Mouse (Mus musculus): ENCODE measurements around the gene Hyal3. TPM values are rescaled to one million over a fixed set of nuclear protein-coding genes. Genes with fewer than 3 reads are reported as not detected.

The Hyal3 gene
- polyA plus RNA-seq, 1 experiment from 2014 or later = 1.8 TPM

GRCm38 (mm10) chr9:107618778-107619545 is 38.3 kb downstream of the Hyal3 start:
- H3K9ac ChIP-seq = no peak overlapping the region; the same call in 1 of the 2 replicates
- 54% methylated on average over 13 of the region's 13 CpGs for WGBS
- ATAC-seq (replicated peaks) = no peak
- H3K27me3 ChIP-seq (replicated peaks) = no peaks in the 10 kb centered on the region
- H3K9me3 ChIP-seq = no peaks in the 10 kb centered on the region
- H3K36me3 ChIP-seq (replicated peaks) = peaks cover 32% of the 10 kb centered on the region
- H3K4me1 ChIP-seq = peaks cover 18% of the 10 kb centered on the region
- H3K4me2 ChIP-seq = no peak overlapping the region
- peak overlapping the region; percentile 60 for H3K27ac ChIP-seq
- no peak overlapping the region for H3K4me3 ChIP-seq

GRCm38 (mm10) chr9:107619546-107619879 is 38.9 kb downstream of the Hyal3 start:
- no peak overlapping the region for H3K9ac ChIP-seq
- peaks cover 29% of the 10 kb centered on the region for H3K36me3 ChIP-seq (replicated peaks)
- H3K4me1 ChIP-seq = peaks cover 17% of the 10 kb centered on the region
- no peak for ATAC-seq (replicated peaks)
- no peaks in the 10 kb centered on the region for H3K27me3 ChIP-seq (replicated peaks)
- no peak overlapping the region for H3K4me3 ChIP-seq
- 82% methylated on average over 13 of the region's 13 CpGs for WGBS
- no peaks in the 10 kb centered on the region for H3K9me3 ChIP-seq
- H3K27ac ChIP-seq = peak overlapping the region; percentile 60
- no peak overlapping the region for H3K4me2 ChIP-seq

DNA sequence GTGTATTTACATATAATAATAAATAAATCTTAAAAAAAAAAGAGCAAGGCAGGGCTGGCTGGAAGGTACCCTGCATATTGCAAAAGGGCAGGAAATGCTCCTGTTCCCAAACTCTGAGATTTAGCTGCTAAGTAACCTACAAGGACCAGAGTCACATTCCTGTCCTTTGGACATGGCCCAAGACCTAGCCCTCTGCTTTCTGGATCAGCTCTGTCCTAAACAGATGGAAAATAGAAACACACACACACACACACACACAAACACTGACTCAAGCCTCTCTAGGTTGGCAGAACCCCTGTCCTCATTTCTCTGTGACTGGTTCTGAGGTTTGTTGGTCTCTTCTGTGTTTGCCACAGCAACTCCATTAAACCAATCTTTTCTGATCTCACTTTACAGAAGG is 40.3 kb downstream of the Hyal3 start:
- Histone ChIP-seq H3K9ac (no peak overlapping the region), H3K36me3 (replicated peaks) (peaks cover 23% of the 10 kb centered on the region), H3K4me1 (peaks cover 18% of the 10 kb centered on the region), H3K9me3 (no peaks in the 10 kb centered on the region), H3K4me3 (no peak overlapping the region), H3K4me2 (no peak overlapping the region), H3K27me3 (replicated peaks) (no peaks in the 10 kb centered on the region), H3K27ac (no peak overlapping the region)
- ATAC-seq (replicated peaks) = no peak

DNA sequence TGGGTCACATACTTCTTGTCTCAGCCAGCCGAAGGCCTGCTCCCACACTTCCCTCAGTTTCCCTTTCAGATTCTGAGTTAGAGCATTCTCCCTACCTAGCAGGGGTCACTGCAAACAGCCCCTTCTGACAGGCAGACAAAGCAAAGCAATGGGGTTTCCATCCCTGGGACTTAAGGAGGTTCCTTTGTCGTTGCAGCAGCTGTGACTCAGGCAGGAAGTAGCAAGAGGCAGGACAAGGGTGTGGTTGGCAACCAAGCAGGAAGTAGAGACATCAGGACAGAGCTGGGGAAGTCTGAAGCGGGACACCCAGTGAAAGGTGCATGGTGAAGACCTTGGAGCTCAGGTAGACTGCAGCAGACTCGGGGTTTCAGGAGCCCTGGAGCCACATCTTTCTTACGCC is 43.9 kb downstream of the Hyal3 start:
- Histone ChIP-seq H3K4me1 (peaks cover 44% of the 10 kb centered on the region), H3K27ac (peak overlapping the region; percentile 92)
- WGBS = 72% methylated on average over 5 of the region's 5 CpGs

GRCm38 (mm10) chr9:107624951-107625350 is 44.3 kb downstream of the Hyal3 start:
- no peak for ATAC-seq (replicated peaks)
- Histone ChIP-seq H3K4me1 (peaks cover 48% of the 10 kb centered on the region), H3K27ac (peak overlapping the region; percentile 92)

More for the DNA sequence above, 43.9 kb downstream of the Hyal3 start:
- H3K36me3 ChIP-seq (replicated peaks) = no peaks in the 10 kb centered on the region; the same call in 1 of the 2 replicates
- no peaks in the 10 kb centered on the region for H3K9me3 ChIP-seq
- H3K9ac ChIP-seq = no peak overlapping the region
- H3K4me3 ChIP-seq = no peak overlapping the region
- no peak overlapping the region for H3K4me2 ChIP-seq
- ATAC-seq (replicated peaks) = no peak
- H3K27me3 ChIP-seq (replicated peaks) = no peaks in the 10 kb centered on the region

DNA sequence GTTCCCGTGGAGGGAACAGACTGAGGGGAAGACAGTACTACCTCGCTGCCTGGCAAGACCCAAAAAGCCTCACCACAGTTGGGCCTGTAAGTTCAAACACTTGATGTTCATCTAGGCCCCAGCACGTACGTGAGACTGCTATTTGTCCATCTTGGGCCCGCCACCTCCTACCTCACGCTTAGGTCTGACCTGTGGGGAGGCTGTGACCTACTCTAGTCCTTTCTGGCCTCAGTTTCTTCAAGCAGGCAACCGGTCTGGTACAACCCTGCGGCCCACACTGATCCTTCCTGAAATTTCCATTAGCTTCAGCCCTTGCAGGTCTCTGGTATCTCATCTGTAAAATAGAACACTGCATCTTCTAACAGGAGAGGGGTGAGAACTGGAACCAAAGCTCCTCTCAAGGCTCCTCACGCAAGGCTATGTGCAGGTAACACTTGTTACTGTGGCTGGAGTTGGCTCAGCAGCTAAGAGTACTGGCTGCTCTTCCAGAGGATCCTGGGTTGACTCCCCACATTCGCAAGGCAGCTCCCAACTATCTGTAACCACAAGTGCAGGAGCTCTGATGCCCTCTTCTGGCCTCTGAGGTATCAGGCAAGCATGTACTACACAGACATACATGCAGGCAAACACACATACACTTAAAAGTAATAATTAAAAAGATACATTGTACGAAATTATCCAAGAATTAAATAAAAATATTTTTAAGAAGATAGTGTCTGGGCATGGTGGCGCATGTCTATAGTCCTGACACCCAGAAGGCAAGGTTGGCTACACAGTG is 44.9 kb downstream of the Hyal3 start:
- Histone ChIP-seq H3K4me2 (no peak overlapping the region), H3K9ac (no peak overlapping the region), H3K9me3 (no peaks in the 10 kb centered on the region), H3K27me3 (replicated peaks) (no peaks in the 10 kb centered on the region), H3K4me3 (no peak overlapping the region), H3K36me3 (replicated peaks) (no peaks in the 10 kb centered on the region), H3K4me1 (peaks cover 54% of the 10 kb centered on the region), H3K27ac (peak overlapping the region; percentile 92)
- WGBS = 82% methylated on average over 12 of the region's 12 CpGs
- ATAC-seq (replicated peaks) = no peak

More at GRCm38 (mm10) chr9:107624951-107625350, 44.3 kb downstream of the Hyal3 start:
- WGBS = 57% methylated on average over 3 of the region's 3 CpGs
- Histone ChIP-seq H3K9me3 (no peaks in the 10 kb centered on the region), H3K4me2 (no peak overlapping the region), H3K9ac (no peak overlapping the region), H3K36me3 (replicated peaks) (no peaks in the 10 kb centered on the region; the same call in 1 of the 2 replicates), H3K27me3 (replicated peaks) (no peaks in the 10 kb centered on the region), H3K4me3 (no peak overlapping the region)

DNA sequence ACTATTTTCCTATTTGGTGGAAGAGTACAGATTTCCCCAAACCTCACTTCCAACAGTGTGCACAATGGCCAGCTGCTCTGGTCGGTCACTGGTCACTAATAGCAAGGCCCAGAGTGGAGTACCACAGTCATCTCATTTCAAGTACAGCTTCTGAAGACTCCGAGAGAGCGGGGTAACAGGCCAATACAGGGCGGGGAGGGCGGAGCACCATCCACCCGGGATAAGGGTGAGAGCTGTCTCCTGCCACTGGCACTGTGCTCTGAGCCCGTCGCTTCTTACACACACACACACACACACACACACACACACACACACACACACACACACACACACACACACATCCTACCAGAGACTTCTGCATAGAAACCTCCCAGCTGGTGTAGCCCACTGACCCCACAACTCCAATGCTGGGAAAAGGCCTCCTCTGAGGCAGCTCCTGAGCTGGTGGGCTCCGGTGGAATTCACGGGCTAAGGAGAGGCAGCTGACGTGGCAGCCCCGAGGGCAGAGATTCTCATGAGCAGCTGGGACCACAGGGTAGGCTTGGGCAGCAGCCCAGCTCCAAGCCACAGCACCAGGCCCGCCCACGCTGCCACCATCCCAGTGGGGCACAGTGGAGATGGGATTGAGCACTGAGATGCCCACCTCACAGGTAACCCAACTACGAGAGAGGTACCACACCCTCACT is 45.7 kb downstream of the Hyal3 start:
- no peaks in the 10 kb centered on the region for H3K36me3 ChIP-seq (replicated peaks)
- 23% methylated on average over 15 of the region's 15 CpGs for WGBS
- ATAC-seq (replicated peaks) = peak; percentile 50
- H3K9me3 ChIP-seq = no peaks in the 10 kb centered on the region
- no peaks in the 10 kb centered on the region for H3K27me3 ChIP-seq (replicated peaks)
- peak overlapping the region; percentile 97 for H3K4me2 ChIP-seq
- peak overlapping the region; percentile 31 for H3K9ac ChIP-seq
- H3K4me3 ChIP-seq = 0 out of 2 replicates have a peak overlapping the region, but pooled peaks have one; percentile 8
- H3K27ac ChIP-seq = peak overlapping the region; percentile 92
- peaks cover 61% of the 10 kb centered on the region for H3K4me1 ChIP-seq

DNA sequence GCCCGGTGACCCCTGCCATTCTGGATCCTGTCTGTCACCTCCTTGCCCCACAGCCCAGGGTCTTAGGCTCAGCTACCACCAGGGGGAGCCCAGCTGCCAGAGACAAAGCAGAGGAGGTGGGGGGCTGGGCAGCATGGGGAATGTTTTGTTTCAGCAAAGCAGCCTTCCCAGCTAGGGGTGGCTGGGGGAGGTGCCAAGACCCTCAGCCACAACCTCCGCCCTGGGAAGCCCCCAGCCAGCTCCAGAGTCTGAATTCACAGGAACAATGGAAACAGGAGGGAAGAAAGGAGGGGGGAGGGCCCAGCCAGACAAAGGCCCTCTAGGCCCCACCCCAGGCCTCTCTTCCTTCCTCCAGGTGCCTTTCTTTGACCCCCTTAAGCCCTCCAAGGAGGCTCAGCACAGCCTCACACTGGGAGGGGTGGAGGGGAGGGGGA is 46.2 kb downstream of the Hyal3 start:
- H3K9me3 ChIP-seq = no peaks in the 10 kb centered on the region
- H3K4me1 ChIP-seq = peaks cover 67% of the 10 kb centered on the region
- H3K4me2 ChIP-seq = peak overlapping the region; percentile 97
- peak; percentile 73 for ATAC-seq (replicated peaks)
- 0 out of 2 replicates have a peak overlapping the region, but pooled peaks have one; percentile 8 for H3K4me3 ChIP-seq
- peak overlapping the region; percentile 31 for H3K9ac ChIP-seq
- H3K27ac ChIP-seq = peak overlapping the region; percentile 92
- no peaks in the 10 kb centered on the region for H3K27me3 ChIP-seq (replicated peaks)
- no peaks in the 10 kb centered on the region for H3K36me3 ChIP-seq (replicated peaks)
- 0% methylated on average over 2 of the region's 2 CpGs for WGBS

DNA sequence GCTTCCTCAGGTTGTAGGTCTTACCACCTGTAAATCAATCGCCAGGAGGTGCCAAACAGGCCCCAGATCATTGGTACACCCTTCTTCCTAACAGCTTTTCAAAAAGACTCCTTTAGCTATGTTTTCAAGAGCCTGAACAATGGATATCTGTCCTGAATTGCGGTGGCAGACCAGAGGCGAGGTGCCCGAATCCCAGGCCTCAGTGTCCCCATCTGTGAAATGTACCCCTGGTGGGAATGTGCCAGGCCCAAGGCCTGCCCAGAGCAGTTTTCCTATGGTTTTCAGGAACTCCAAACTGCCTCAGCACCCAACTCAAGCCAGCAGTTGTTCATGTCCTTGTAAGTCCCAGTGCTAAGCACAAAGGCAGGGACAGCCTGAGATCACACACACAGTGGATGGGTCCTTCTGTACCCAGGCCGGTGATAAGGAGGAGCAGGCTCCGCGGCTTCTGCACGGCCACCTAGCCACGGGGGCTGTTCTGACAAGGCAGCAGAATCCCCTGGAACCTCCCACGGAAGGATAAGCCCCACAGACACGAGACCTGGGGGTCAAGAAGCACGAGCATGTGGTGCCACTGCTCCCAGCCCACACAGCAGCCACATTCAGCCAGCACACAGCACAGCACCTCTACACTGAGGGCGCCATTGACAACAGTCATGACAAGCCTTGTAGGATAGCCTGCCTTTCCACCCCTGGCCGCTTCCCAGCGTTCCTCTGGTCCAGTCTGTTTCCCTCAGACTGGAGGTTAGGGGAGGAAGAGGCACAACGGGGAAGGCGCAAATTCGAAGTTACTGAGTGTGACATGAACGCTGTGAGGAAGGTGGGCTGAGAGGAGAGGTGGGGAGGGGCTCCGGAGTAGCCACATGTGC is 47.0 kb downstream of the Hyal3 start:
- Histone ChIP-seq H3K9ac (peak overlapping the region; percentile 31), H3K4me3 (0 out of 2 replicates have a peak overlapping the region, but pooled peaks have one; percentile 1), H3K4me2 (peak overlapping the region; percentile 97), H3K4me1 (peaks cover 74% of the 10 kb centered on the region), H3K9me3 (no peaks in the 10 kb centered on the region), H3K27me3 (replicated peaks) (no peaks in the 10 kb centered on the region), H3K36me3 (replicated peaks) (no peaks in the 10 kb centered on the region), H3K27ac (peak overlapping the region; percentile 92)
- WGBS = 11% methylated on average over 20 of the region's 20 CpGs
- no peak for ATAC-seq (replicated peaks)

GRCm38 (mm10) chr9:107628721-107629410 is 48.2 kb downstream of the Hyal3 start:
- 28% methylated on average over 15 of the region's 15 CpGs for WGBS
- H3K4me3 ChIP-seq = no peak overlapping the region

DNA sequence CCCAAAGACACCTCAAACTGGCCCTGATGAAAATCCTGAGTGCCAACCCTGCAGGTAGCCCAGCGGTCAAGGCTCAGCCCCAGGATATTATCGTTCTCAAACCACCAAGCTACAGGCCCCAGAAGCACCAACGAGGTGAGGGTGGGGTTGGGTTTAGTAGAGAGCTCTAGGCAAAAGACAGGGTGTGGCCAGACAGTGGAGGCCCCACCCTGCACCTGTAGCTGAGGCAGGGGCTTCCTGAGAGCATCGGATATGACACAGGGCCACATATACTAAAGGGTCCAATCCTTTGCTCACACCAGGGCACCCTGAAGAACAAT is 48.8 kb downstream of the Hyal3 start:
- H3K4me2 ChIP-seq = peak overlapping the region; percentile 97
- no peaks in the 10 kb centered on the region for H3K36me3 ChIP-seq (replicated peaks)
- ATAC-seq (replicated peaks) = no peak
- peaks cover 91% of the 10 kb centered on the region for H3K4me1 ChIP-seq
- no peaks in the 10 kb centered on the region for H3K9me3 ChIP-seq
- H3K4me3 ChIP-seq = no peak overlapping the region
- H3K9ac ChIP-seq = peak overlapping the region; percentile 17; the same call in 1 of the 2 replicates
- H3K27me3 ChIP-seq (replicated peaks) = no peaks in the 10 kb centered on the region
- WGBS = 25% methylated on average over 4 of the region's 4 CpGs
- peak overlapping the region; percentile 92 for H3K27ac ChIP-seq

More at GRCm38 (mm10) chr9:107628721-107629410, 48.2 kb downstream of the Hyal3 start:
- peak overlapping the region; percentile 31 for H3K9ac ChIP-seq
- ATAC-seq (replicated peaks) = no peak
- peak overlapping the region; percentile 97 for H3K4me2 ChIP-seq
- peak overlapping the region; percentile 92 for H3K27ac ChIP-seq
- no peaks in the 10 kb centered on the region for H3K27me3 ChIP-seq (replicated peaks)
- peaks cover 86% of the 10 kb centered on the region for H3K4me1 ChIP-seq
- H3K9me3 ChIP-seq = no peaks in the 10 kb centered on the region
- H3K36me3 ChIP-seq (replicated peaks) = no peaks in the 10 kb centered on the region
